Mouse (Mus musculus) heart, postnatal 0 days (tissue): Measurements from ENCODE around the gene Fat1. TPM values are rescaled to one million over a fixed set of nuclear protein-coding genes. Genes with fewer than 3 reads are reported as not detected.

ENCODE experiments used
- ATAC-seq: fragments of 200-750 bp; cut with Nextera tagmentation; 2 replicates; pipeline ENCODE4 v1.8.0; 2017; ENCODE audit warnings: low read depth, moderate number of reproducible peaks, moderate library complexity; ENCODE audit not compliant: insufficient read depth
- DNase-seq: peaks from one replicate; pipeline ENCODE4 v3.0.0-alpha.2; 2016; ENCODE audit warnings: low spot score
- H3K27ac ChIP-seq: fragments of 300-500 bp; sonication (generic); 2 replicates; pipeline ENCODE4 v1.5.1; 2014; ENCODE audit warnings: low read depth, mild to moderate bottlenecking
- H3K27me3 ChIP-seq: fragments of 300-500 bp; sonication (generic); 2 replicates; pipeline ENCODE4 v1.6.1; 2014; ENCODE audit warnings: low read length, mixed read lengths; ENCODE audit not compliant: control insufficient read depth, insufficient read depth
- H3K36me3 ChIP-seq: fragments of 300-500 bp; sonication (generic); replicated peaks from 2 replicates; pipeline ENCODE4 v1.6.1; 2014; ENCODE audit warnings: low read length, mixed read lengths; ENCODE audit not compliant: control insufficient read depth, insufficient read depth
- H3K4me1 ChIP-seq: fragments of 300-500 bp; sonication (generic); 2 replicates; pipeline ENCODE4 v1.6.1; 2014; ENCODE audit warnings: antibody characterized with exemption; ENCODE audit not compliant: control insufficient read depth, insufficient read depth
- H3K4me2 ChIP-seq: fragments of 300-500 bp; sonication (generic); 2 replicates; pipeline ENCODE4 v1.6.1; 2014; ENCODE audit warnings: low read depth, mild to moderate bottlenecking, low read length, moderate library complexity
- H3K4me3 ChIP-seq: fragments of 300-500 bp; sonication (generic); 2 replicates; pipeline ENCODE4 v1.5.1; 2014; ENCODE audit warnings: low read depth, low read length
- H3K9ac ChIP-seq: fragments of 300-500 bp; sonication (generic); replicated peaks from 2 replicates; pipeline ENCODE4 v1.6.1; 2014; ENCODE audit warnings: low read depth, low read length, mixed read lengths
- H3K9me3 ChIP-seq: fragments of 300-500 bp; sonication (generic); replicated peaks from 2 replicates; pipeline ENCODE4 v1.6.1; 2016; ENCODE audit warnings: low read length; ENCODE audit not compliant: control insufficient read depth
- CTCF ChIP-seq: IDR thresholded peaks from 2 replicates; pipeline ENCODE4 v1.5.1; 2016; ENCODE audit warnings: antibody characterized with exemption, control low read depth, low read depth
- EP300 ChIP-seq: IDR thresholded peaks from 2 replicates; pipeline ENCODE4 v1.6.1; 2016; ENCODE audit warnings: antibody characterized with exemption, low read depth
- WGBS: fragments of 180-500 bp; shearing (Covaris S2); extraction: QIAGEN DNeasy Blood & Tissue Kit; methylation state at CpG from one replicate; pipeline ENCODE4 v1.1.7; 2014; 5-methylcytosine and 5-hydroxymethylcytosine counted together
- polyA plus RNA-seq: library from polyadenylated mRNA; unstranded; fragments of >200 nt; fragmentation: Nextera tagmentation; extraction: Ambion mirVana; gene quantifications from 2 replicates; pipeline ENCODE4 v1.2.1, GENCODE M21; 2015
- total RNA-seq: library from RNA; depleted of rRNA; stranded (reverse); fragments of >200 nt; gene quantifications from 2 replicates; pipeline ENCODE4 v1.2.3, GENCODE M21; 2014; ENCODE audit warnings: low replicate concordance

The Fat1 gene
- total and polyA plus RNA-seq, 2 experiments from 2014 or later, result 5.1 to 42.8 TPM

GRCm38 (mm10) chr8:45010685-45011084 lies 75.4 kb downstream of the Fat1 start:
- Histone ChIP-seq H3K4me1 (no peaks in the 10 kb centered on the region), H3K4me2 (no peak overlapping the region), H3K4me3 (no peak overlapping the region), H3K9ac (no peak overlapping the region), H3K36me3 (peaks cover 51% of the 10 kb centered on the region), H3K9me3 (no peaks in the 10 kb centered on the region), H3K27ac (no peak overlapping the region), H3K27me3 (no peaks in the 10 kb centered on the region)
- 33% methylated on average over 4 of the region's 4 CpGs for WGBS
- ATAC-seq, result no peak
- DNase-seq, result no peak
- peak; percentile 60 for TF ChIP-seq CTCF
- no peak for TF ChIP-seq EP300

GRCm38 (mm10) chr8:45011774-45012173 lies 76.5 kb downstream of the Fat1 start:
- H3K4me2 ChIP-seq, result no peak overlapping the region
- TF ChIP-seq EP300, result no peak
- TF ChIP-seq CTCF, result no peak
- DNase-seq, result no peak
- H3K27me3 ChIP-seq, result no peaks in the 10 kb centered on the region
- H3K9ac ChIP-seq, result no peak overlapping the region
- H3K4me3 ChIP-seq, result no peak overlapping the region
- H3K27ac ChIP-seq, result no peak overlapping the region
- no peak for ATAC-seq
- no peaks in the 10 kb centered on the region for H3K9me3 ChIP-seq
- H3K4me1 ChIP-seq, result no peaks in the 10 kb centered on the region
- H3K36me3 ChIP-seq, result peaks cover 57% of the 10 kb centered on the region
- 81% methylated on average over 12 of the region's 12 CpGs for WGBS

- 94% methylated on average over 8 of the region's 8 CpGs for whole genome bisulfite sequencing
- peaks cover 66% of the 10 kb centered on the region for H3K36me3 ChIP-seq
Observed at GRCm38 (mm10) chr8:45013852-45014251, 78.6 kb downstream of the Fat1 start.

GRCm38 (mm10) chr8:45014498-45015067 lies 79.3 kb downstream of the Fat1 start:
- Histone ChIP-seq H3K27me3 (no peaks in the 10 kb centered on the region), H3K4me2 (no peak overlapping the region), H3K9me3 (no peaks in the 10 kb centered on the region), H3K9ac (no peak overlapping the region), H3K4me3 (no peak overlapping the region), H3K4me1 (peaks cover 4% of the 10 kb centered on the region; the same call in 1 of the 2 replicates), H3K36me3 (peaks cover 66% of the 10 kb centered on the region), H3K27ac (no peak overlapping the region)
- 88% methylated on average over 11 of the region's 11 CpGs for WGBS
- no peak for ATAC-seq
- DNase-seq, result no peak
- TF ChIP-seq EP300 (no peak), CTCF (no peak)

More at GRCm38 (mm10) chr8:45013852-45014251, 78.6 kb downstream of the Fat1 start:
- DNase-seq (no peak), ATAC-seq (no peak)
- no peak overlapping the region for H3K27ac ChIP-seq
- H3K4me2 ChIP-seq, result no peak overlapping the region
- H3K27me3 ChIP-seq, result no peaks in the 10 kb centered on the region
- H3K4me1 ChIP-seq, result peaks cover 4% of the 10 kb centered on the region; the same call in 1 of the 2 replicates
- H3K9ac ChIP-seq, result no peak overlapping the region
- no peak for TF ChIP-seq EP300
- TF ChIP-seq CTCF, result no peak
- H3K4me3 ChIP-seq, result no peak overlapping the region
- no peaks in the 10 kb centered on the region for H3K9me3 ChIP-seq

DNA sequence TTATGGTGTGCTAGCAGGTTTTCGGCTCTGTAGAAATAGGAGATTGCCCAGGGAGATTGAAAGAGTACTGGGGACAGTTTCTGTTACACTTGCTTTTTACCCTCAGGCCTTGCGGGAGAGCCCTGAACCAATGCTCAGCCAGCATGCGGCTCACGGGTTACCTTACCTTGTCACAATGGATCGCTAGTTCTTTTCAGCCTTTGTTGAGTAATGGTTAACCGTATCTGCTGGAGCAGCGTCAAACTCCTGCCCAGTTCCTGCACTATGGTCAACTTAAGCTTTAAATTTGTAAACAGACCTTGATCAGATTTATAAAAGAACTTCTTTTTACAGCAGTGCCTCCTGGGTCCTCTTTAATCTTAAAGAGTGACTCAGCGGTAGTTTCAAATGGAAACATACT lies 80.6 kb downstream of the Fat1 start:
- DNase-seq (no peak), ATAC-seq (no peak)
- TF ChIP-seq CTCF (no peak), EP300 (no peak)
- Histone ChIP-seq H3K9me3 (no peaks in the 10 kb centered on the region), H3K4me3 (no peak overlapping the region), H3K4me2 (no peak overlapping the region), H3K27ac (no peak overlapping the region), H3K4me1 (peaks cover 4% of the 10 kb centered on the region; the same call in 1 of the 2 replicates), H3K9ac (no peak overlapping the region), H3K36me3 (peaks cover 54% of the 10 kb centered on the region), H3K27me3 (no peaks in the 10 kb centered on the region)
- 91% methylated on average over 8 of the region's 8 CpGs for WGBS

GRCm38 (mm10) chr8:45019241-45019640 lies 84.0 kb downstream of the Fat1 start:
- Histone ChIP-seq H3K9me3 (no peaks in the 10 kb centered on the region), H3K9ac (no peak overlapping the region), H3K4me2 (no peak overlapping the region), H3K4me1 (peaks cover 4% of the 10 kb centered on the region; the same call in 1 of the 2 replicates), H3K27me3 (no peaks in the 10 kb centered on the region), H3K4me3 (no peak overlapping the region), H3K36me3 (peaks cover 44% of the 10 kb centered on the region), H3K27ac (no peak overlapping the region)
- TF ChIP-seq CTCF, result no peak
- no peak for TF ChIP-seq EP300
- 57% methylated on average over 5 of the region's 5 CpGs for WGBS
- DNase-seq (no peak), ATAC-seq (peak; percentile 21; the same call in 1 of the 2 replicates)
